Mouse (Mus musculus) T-helper 17 cell (primary cell): ENCODE measurements around the gene Nkain2.

ENCODE experiments used
- in situ Hi-C, 2 experiments: fragments of 300-600 bp; cut with MboI, MseI; formaldehyde crosslinking; loops; 1 replicate in 1 of 2; 2 replicates in 1 of 2; pipeline ENCODE4 v1.15.1; 2025; ENCODE audit warnings: high pct_unique_total_duplicates in 2 of 2

Nkain2 gene

DNA sequence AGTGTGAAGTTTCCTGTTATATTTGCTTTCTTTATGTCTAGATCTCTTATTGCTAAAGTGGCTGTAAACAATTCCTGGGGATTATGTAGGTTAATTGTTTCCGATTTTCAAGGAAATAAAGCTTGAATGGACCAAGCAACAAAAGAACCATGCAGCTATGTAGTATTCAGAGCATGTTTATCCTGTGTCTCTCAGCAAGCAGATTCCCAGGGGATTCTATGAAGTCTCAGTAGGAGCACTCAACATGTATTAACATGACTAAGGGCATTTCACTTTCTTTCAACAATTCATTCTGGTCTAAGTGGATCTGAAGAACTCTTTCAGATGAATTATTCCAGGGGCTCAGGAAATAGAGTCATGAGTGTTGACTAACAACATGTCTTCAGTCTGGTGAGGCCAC is 1244.2 kb downstream of the Nkain2 start:
- in situ Hi-C loops: no loop called here
